Mouse (Mus musculus) forebrain, embryonic 10.5 days (tissue): ENCODE results near the gene Polr3a. TPM values are rescaled to one million over a fixed set of nuclear protein-coding genes. Genes with fewer than 3 reads are reported as not detected.

Experiments used
- DNase-seq: peaks from one replicate; pipeline ENCODE4 v3.0.0-alpha.2; 2017; ENCODE audit warnings: low spot score; ENCODE audit errors: extremely low spot score
- H3K27ac ChIP-seq: fragments of 300-500 bp; sonication (generic); 2 replicates; pipeline ENCODE4 v1.5.1; 2016; ENCODE audit warnings: mild to moderate bottlenecking
- H3K27me3 ChIP-seq: fragments of 300-500 bp; sonication (generic); 2 replicates; pipeline ENCODE4 v1.6.1; 2016; ENCODE audit warnings: mild to moderate bottlenecking; ENCODE audit not compliant: poor library complexity, severe bottlenecking
- H3K36me3 ChIP-seq: fragments of 300-500 bp; sonication (generic); replicated peaks from 2 replicates; pipeline ENCODE4 v1.6.1; 2016; ENCODE audit warnings: mild to moderate bottlenecking, moderate library complexity
- H3K4me1 ChIP-seq: fragments of 300-500 bp; sonication (generic); 2 replicates; pipeline ENCODE4 v1.6.1; 2016
- H3K4me3 ChIP-seq: fragments of 300-500 bp; sonication (generic); 2 replicates; pipeline ENCODE4 v1.5.1; 2016; ENCODE audit warnings: mild to moderate bottlenecking, moderate library complexity
- H3K9me3 ChIP-seq: fragments of 300-500 bp; sonication (generic); 2 replicates; pipeline ENCODE4 v1.6.1; 2016; ENCODE audit warnings: mild to moderate bottlenecking, moderate library complexity
- WGBS: fragments of 180-500 bp; shearing (Covaris S2); methylation state at CpG from one replicate; pipeline ENCODE4 v1.1.7; 2016; 5-methylcytosine and 5-hydroxymethylcytosine counted together
- polyA plus RNA-seq: library from polyadenylated mRNA; unstranded; fragments of >200 nt; fragmentation: Nextera tagmentation; extraction: Ambion mirVana; gene quantifications from 2 replicates; pipeline ENCODE4 v1.2.1, GENCODE M21; 2016

The Polr3a gene
- polyA plus RNA-seq = 21.2 and 21.3 TPM in 2 replicates

- Histone ChIP-seq H3K4me3 (peak within 1 kb of the TSS; percentile 76), H3K36me3 (peaks cover 32% of the 10 kb centered on the region), H3K27ac (peak within 1 kb of the TSS; percentile 86), H3K27me3 (no peaks in the 10 kb centered on the region), H3K9me3 (no peaks in the 10 kb centered on the region), H3K4me1 (peaks cover 16% of the 10 kb centered on the region)
- under 1% methylated on average over 30 of the region's 30 CpGs for WGBS
- DNase-seq = peak; percentile 95
These were observed at the start of gene Polr3a, which contains the start of gene Rps24 for GRCm38 (mm10) chr14:24486773-24487227. TSS of gene Polr3a (minus strand) at chr14:24487058. TSS of gene Rps24 (plus strand) at chr14:24487125.

- no peak for DNase-seq
- Histone ChIP-seq H3K36me3 (no peaks in the 10 kb centered on the region), H3K27ac (peak overlapping the region; percentile 49; the same call in 1 of the 2 replicates), H3K4me3 (no peak overlapping the region), H3K9me3 (no peaks in the 10 kb centered on the region), H3K27me3 (0 out of 2 replicates have a peak, but pooled peaks cover 5% of the 10 kb centered on the region), H3K4me1 (peaks cover 43% of the 10 kb centered on the region)
- 91% methylated on average over 9 of the region's 9 CpGs for WGBS
These were observed 48.1 kb upstream of the Polr3a start for GRCm38 (mm10) chr14:24534865-24535545.

- Histone ChIP-seq H3K9me3 (no peaks in the 10 kb centered on the region), H3K4me1 (peaks cover 77% of the 10 kb centered on the region), H3K4me3 (peak overlapping the region; percentile 1; the same call in 1 of the 2 replicates), H3K27me3 (0 out of 2 replicates have a peak, but pooled peaks cover 5% of the 10 kb centered on the region), H3K27ac (peak overlapping the region; percentile 69; the same call in 1 of the 2 replicates), H3K36me3 (no peaks in the 10 kb centered on the region)
- DNase-seq = peak; percentile 66
- WGBS = under 1% methylated on average over 6 of the region's 6 CpGs
These were observed 43.4 kb upstream of the Polr3a start for GRCm38 (mm10) chr14:24530228-24530627.

- peak overlapping the region; percentile 82 for H3K27ac ChIP-seq
- WGBS = 66% methylated on average over 10 of the region's 10 CpGs
- no peak for DNase-seq
These were observed 39.6 kb upstream of the Polr3a start for GRCm38 (mm10) chr14:24526440-24526839.

GRCm38 (mm10) chr14:24525677-24526415 lies 39.0 kb upstream of the Polr3a start:
- peaks cover 52% of the 10 kb centered on the region for H3K4me1 ChIP-seq
- DNase-seq = no peak
- H3K36me3 ChIP-seq = no peaks in the 10 kb centered on the region
- no peak overlapping the region for H3K4me3 ChIP-seq
- H3K27me3 ChIP-seq = no peaks in the 10 kb centered on the region
- peak overlapping the region; percentile 82 for H3K27ac ChIP-seq
- WGBS = 65% methylated on average over 10 of the region's 10 CpGs
- no peaks in the 10 kb centered on the region for H3K9me3 ChIP-seq

More at GRCm38 (mm10) chr14:24526440-24526839, 39.6 kb upstream of the Polr3a start:
- no peaks in the 10 kb centered on the region for H3K9me3 ChIP-seq
- H3K4me3 ChIP-seq = no peak overlapping the region
- H3K27me3 ChIP-seq = no peaks in the 10 kb centered on the region
- peaks cover 55% of the 10 kb centered on the region for H3K4me1 ChIP-seq
- H3K36me3 ChIP-seq = no peaks in the 10 kb centered on the region

GRCm38 (mm10) chr14:24525137-24525536 lies 38.3 kb upstream of the Polr3a start:
- H3K36me3 ChIP-seq = no peaks in the 10 kb centered on the region
- peaks cover 45% of the 10 kb centered on the region for H3K4me1 ChIP-seq
- 68% methylated on average over 3 of the region's 3 CpGs for WGBS
- H3K27ac ChIP-seq = peak overlapping the region; percentile 82
- DNase-seq = no peak
- no peak overlapping the region for H3K4me3 ChIP-seq
- H3K27me3 ChIP-seq = no peaks in the 10 kb centered on the region
- H3K9me3 ChIP-seq = no peaks in the 10 kb centered on the region

- H3K36me3 ChIP-seq = no peaks in the 10 kb centered on the region
These were observed 34.7 kb upstream of the Polr3a start for GRCm38 (mm10) chr14:24521597-24521996.

GRCm38 (mm10) chr14:24512527-24513161 lies 25.8 kb upstream of the Polr3a start:
- Histone ChIP-seq H3K27me3 (peaks cover 7% of the 10 kb centered on the region; the same call in 1 of the 2 replicates), H3K9me3 (peaks cover 12% of the 10 kb centered on the region), H3K4me3 (no peak overlapping the region), H3K27ac (0 out of 2 replicates have a peak overlapping the region, but pooled peaks have one; percentile 21), H3K4me1 (peaks cover 27% of the 10 kb centered on the region), H3K36me3 (no peaks in the 10 kb centered on the region)
- 78% methylated on average over 6 of the region's 6 CpGs for WGBS
- no peak for DNase-seq

More at GRCm38 (mm10) chr14:24521597-24521996, 34.7 kb upstream of the Polr3a start:
- WGBS = 86% methylated on average over 8 of the region's 8 CpGs
- no peak for DNase-seq
- Histone ChIP-seq H3K4me1 (peaks cover 22% of the 10 kb centered on the region), H3K27me3 (no peaks in the 10 kb centered on the region), H3K9me3 (no peaks in the 10 kb centered on the region), H3K4me3 (no peak overlapping the region), H3K27ac (no peak overlapping the region)

GRCm38 (mm10) chr14:24510679-24511078 lies 23.8 kb upstream of the Polr3a start:
- Histone ChIP-seq H3K4me1 (peaks cover 35% of the 10 kb centered on the region), H3K9me3 (peaks cover 17% of the 10 kb centered on the region), H3K36me3 (no peaks in the 10 kb centered on the region), H3K27ac (no peak overlapping the region), H3K27me3 (peaks cover 14% of the 10 kb centered on the region), H3K4me3 (no peak overlapping the region)
- no peak for DNase-seq
- 83% methylated on average over 2 of the region's 2 CpGs for WGBS

- WGBS = 94% methylated on average over 1 of the region's 1 CpGs
- Histone ChIP-seq H3K4me1 (peaks cover 35% of the 10 kb centered on the region), H3K27me3 (peaks cover 14% of the 10 kb centered on the region), H3K4me3 (no peak overlapping the region), H3K9me3 (peaks cover 17% of the 10 kb centered on the region), H3K27ac (no peak overlapping the region), H3K36me3 (no peaks in the 10 kb centered on the region)
- DNase-seq = no peak
These were observed 23.4 kb upstream of the Polr3a start for GRCm38 (mm10) chr14:24510218-24510617.

GRCm38 (mm10) chr14:24509557-24509956 lies 22.7 kb upstream of the Polr3a start:
- Histone ChIP-seq H3K4me1 (peaks cover 35% of the 10 kb centered on the region), H3K36me3 (no peaks in the 10 kb centered on the region), H3K27ac (no peak overlapping the region), H3K9me3 (peaks cover 17% of the 10 kb centered on the region), H3K4me3 (no peak overlapping the region), H3K27me3 (peaks cover 14% of the 10 kb centered on the region)
- DNase-seq = no peak
- WGBS = 79% methylated on average over 5 of the region's 5 CpGs

GRCm38 (mm10) chr14:24508070-24508773 lies 21.4 kb upstream of the Polr3a start:
- WGBS = 19% methylated on average over 18 of the region's 18 CpGs
- no peak for DNase-seq
- Histone ChIP-seq H3K36me3 (no peaks in the 10 kb centered on the region), H3K27ac (peak overlapping the region; percentile 75), H3K4me3 (peak overlapping the region; percentile 32; the same call in 1 of the 2 replicates), H3K27me3 (peaks cover 14% of the 10 kb centered on the region), H3K9me3 (peaks cover 24% of the 10 kb centered on the region), H3K4me1 (peaks cover 35% of the 10 kb centered on the region)
